Mouse (Mus musculus): ENCODE data around the gene Gm37240. TPM values are rescaled to one million over a fixed set of nuclear protein-coding genes. Genes with fewer than 3 reads are reported as not detected.

Gm37240 gene
- polyA plus RNA-seq, 1 experiment from 2014 or later, result 0.67 TPM

GRCm38 (mm10) chr3:85117702-85118101 lies 769.6 kb downstream of the Gm37240 start:
- 93% methylated on average over 5 of the region's 5 CpGs for WGBS
- Histone ChIP-seq H3K27ac (ENCODE audit: low read depth, low read length) (no peak overlapping the region), H3K4me2 (no peak overlapping the region), H3K27me3 (ENCODE audit: control insufficient read depth, insufficient read depth, low read length) (no peaks in the 10 kb centered on the region), H3K4me1 (ENCODE audit: control insufficient read depth, insufficient read depth, low read length) (no peaks in the 10 kb centered on the region), H3K9ac (ENCODE audit: low read length) (no peak overlapping the region), H3K36me3 (ENCODE audit: control insufficient read depth, insufficient read depth, low read length) (no peaks in the 10 kb centered on the region), H3K4me3 (ENCODE audit: low read depth, low read length) (no peak overlapping the region), H3K9me3 (ENCODE audit: control insufficient read depth, low read length) (no peaks in the 10 kb centered on the region)
- ATAC-seq (ENCODE audit: low FRiP score) (no peak), DNase-seq (ENCODE audit: low spot score, missing footprints) (no peak)

DNA sequence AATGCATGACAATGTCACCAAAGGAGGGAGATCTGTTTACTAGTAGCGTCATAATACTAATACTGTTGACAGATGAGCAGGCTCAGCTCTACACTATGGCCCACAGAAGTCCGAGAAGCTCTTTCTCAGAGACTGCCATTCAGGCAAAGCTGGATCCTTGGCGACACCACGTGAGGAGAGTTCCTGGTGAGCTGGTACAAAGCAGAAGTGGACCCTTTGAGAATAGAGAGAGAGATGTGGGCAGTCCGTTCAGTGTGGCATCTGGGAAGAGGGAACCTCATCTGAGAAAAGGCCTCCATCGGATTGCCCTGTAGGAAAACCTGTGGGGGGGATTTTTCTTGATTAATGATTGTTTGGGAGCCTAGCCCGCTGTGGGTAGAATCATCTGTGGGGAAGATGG lies 770.3 kb downstream of the Gm37240 start:
- no peak overlapping the region for H3K4me2 ChIP-seq
- no peak overlapping the region for H3K4me3 ChIP-seq (ENCODE audit: low read depth, low read length)
- no peaks in the 10 kb centered on the region for H3K4me1 ChIP-seq (ENCODE audit: control insufficient read depth, insufficient read depth, low read length)
- DNase-seq (ENCODE audit: low spot score, missing footprints), result no peak
- 78% methylated on average over 7 of the region's 7 CpGs for WGBS
- H3K27me3 ChIP-seq (ENCODE audit: control insufficient read depth, insufficient read depth, low read length), result no peaks in the 10 kb centered on the region
- no peaks in the 10 kb centered on the region for H3K36me3 ChIP-seq (ENCODE audit: control insufficient read depth, insufficient read depth, low read length)
- no peak for ATAC-seq (ENCODE audit: low FRiP score)
- H3K9me3 ChIP-seq (ENCODE audit: control insufficient read depth, low read length), result no peaks in the 10 kb centered on the region
- H3K27ac ChIP-seq (ENCODE audit: low read depth, low read length), result no peak overlapping the region
- H3K9ac ChIP-seq (ENCODE audit: low read length), result no peak overlapping the region

DNA sequence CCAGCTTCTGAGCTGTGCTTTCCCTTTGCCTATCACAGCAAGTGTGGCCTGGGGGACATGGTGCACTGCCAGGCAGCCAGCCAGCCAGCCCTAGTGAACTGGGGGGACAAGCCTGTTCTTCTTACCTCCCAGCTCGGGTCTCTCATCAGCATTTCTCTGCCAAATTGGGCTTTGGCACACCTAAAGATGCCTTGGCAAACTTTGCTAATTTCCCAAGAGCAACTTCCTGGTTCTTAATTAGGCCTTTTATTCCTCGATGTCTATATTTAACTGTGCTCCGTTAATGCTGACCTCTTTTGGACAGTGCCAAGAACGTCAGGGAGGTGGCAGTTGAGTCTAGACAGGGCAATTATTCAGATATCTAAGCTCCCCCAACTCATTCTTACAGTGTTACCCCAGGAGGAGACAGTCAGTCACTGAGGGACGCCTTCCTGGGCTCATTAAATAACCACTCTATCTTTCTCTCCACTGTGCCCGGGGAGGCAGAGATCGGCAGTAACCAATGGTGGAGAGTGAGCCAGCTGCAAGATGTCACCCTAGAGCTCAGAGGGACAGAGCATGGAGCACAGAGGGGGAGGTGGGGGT lies 771.3 kb downstream of the Gm37240 start:
- H3K9ac ChIP-seq (ENCODE audit: low read length), result no peak overlapping the region
- no peaks in the 10 kb centered on the region for H3K27me3 ChIP-seq (ENCODE audit: control insufficient read depth, insufficient read depth, low read length)
- no peak overlapping the region for H3K4me2 ChIP-seq
- H3K4me1 ChIP-seq (ENCODE audit: control insufficient read depth, insufficient read depth, low read length), result no peaks in the 10 kb centered on the region
- H3K36me3 ChIP-seq (ENCODE audit: control insufficient read depth, insufficient read depth, low read length), result no peaks in the 10 kb centered on the region
- DNase-seq (ENCODE audit: low spot score, missing footprints), result no peak
- WGBS, result 81% methylated on average over 7 of the region's 7 CpGs
- ATAC-seq (ENCODE audit: low FRiP score), result no peak
- H3K9me3 ChIP-seq (ENCODE audit: control insufficient read depth, low read length), result no peaks in the 10 kb centered on the region
- no peak overlapping the region for H3K4me3 ChIP-seq (ENCODE audit: low read depth, low read length)
- no peak overlapping the region for H3K27ac ChIP-seq (ENCODE audit: low read depth, low read length)

GRCm38 (mm10) chr3:85113565-85113964 lies 773.8 kb downstream of the Gm37240 start:
- Histone ChIP-seq H3K36me3 (ENCODE audit: control insufficient read depth, insufficient read depth, low read length) (no peaks in the 10 kb centered on the region), H3K4me2 (no peak overlapping the region), H3K4me3 (ENCODE audit: low read depth, low read length) (no peak overlapping the region), H3K9ac (ENCODE audit: low read length) (no peak overlapping the region), H3K9me3 (ENCODE audit: control insufficient read depth, low read length) (no peaks in the 10 kb centered on the region), H3K27ac (ENCODE audit: low read depth, low read length) (no peak overlapping the region), H3K27me3 (ENCODE audit: control insufficient read depth, insufficient read depth, low read length) (no peaks in the 10 kb centered on the region), H3K4me1 (ENCODE audit: control insufficient read depth, insufficient read depth, low read length) (no peaks in the 10 kb centered on the region)
- WGBS, result 83% methylated on average over 1 of the region's 1 CpGs
- no peak for ATAC-seq (ENCODE audit: low FRiP score)
- no peak for DNase-seq (ENCODE audit: low spot score, missing footprints)

DNA sequence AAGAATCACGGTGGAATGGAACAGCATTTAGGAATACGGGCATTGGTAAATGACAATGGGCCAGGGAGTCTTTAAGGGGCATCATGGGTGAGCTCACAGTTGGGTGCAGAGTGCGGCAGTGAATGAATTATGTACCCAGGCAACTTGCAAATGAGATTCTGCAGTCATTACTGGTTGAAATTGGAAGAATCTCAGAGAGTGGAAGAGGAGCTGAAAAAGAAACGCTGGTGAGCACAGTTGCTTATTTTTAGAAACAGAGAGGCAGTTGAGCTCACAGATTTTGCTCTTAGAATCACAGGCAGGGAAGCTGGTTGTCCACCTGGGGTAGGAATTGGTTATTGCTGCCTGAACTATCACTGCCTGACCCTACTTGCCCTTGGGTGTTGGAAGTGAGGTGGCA lies 776.6 kb downstream of the Gm37240 start:
- DNase-seq (ENCODE audit: low spot score, missing footprints) (no peak), ATAC-seq (ENCODE audit: low FRiP score) (no peak)
- Histone ChIP-seq H3K36me3 (ENCODE audit: control insufficient read depth, insufficient read depth, low read length) (no peaks in the 10 kb centered on the region), H3K9ac (ENCODE audit: low read length) (no peak overlapping the region), H3K4me3 (ENCODE audit: low read depth, low read length) (no peak overlapping the region), H3K4me1 (ENCODE audit: control insufficient read depth, insufficient read depth, low read length) (no peaks in the 10 kb centered on the region), H3K27me3 (ENCODE audit: control insufficient read depth, insufficient read depth, low read length) (no peaks in the 10 kb centered on the region), H3K9me3 (ENCODE audit: control insufficient read depth, low read length) (no peaks in the 10 kb centered on the region), H3K4me2 (no peak overlapping the region), H3K27ac (ENCODE audit: low read depth, low read length) (no peak overlapping the region)
- 46% methylated on average over 4 of the region's 4 CpGs for WGBS

- Histone ChIP-seq H3K4me1 (ENCODE audit: control insufficient read depth, insufficient read depth, low read length) (no peaks in the 10 kb centered on the region), H3K27ac (ENCODE audit: low read depth, low read length) (no peak overlapping the region), H3K4me3 (ENCODE audit: low read depth, low read length) (no peak overlapping the region), H3K9ac (ENCODE audit: low read length) (no peak overlapping the region), H3K4me2 (no peak overlapping the region), H3K36me3 (ENCODE audit: control insufficient read depth, insufficient read depth, low read length) (no peaks in the 10 kb centered on the region), H3K9me3 (ENCODE audit: control insufficient read depth, low read length) (no peaks in the 10 kb centered on the region), H3K27me3 (ENCODE audit: control insufficient read depth, insufficient read depth, low read length) (no peaks in the 10 kb centered on the region)
- DNase-seq (ENCODE audit: low spot score, missing footprints), result no peak
- no peak for ATAC-seq (ENCODE audit: low FRiP score)
- WGBS, result 62% methylated on average over 2 of the region's 2 CpGs
Measured at GRCm38 (mm10) chr3:85109221-85109620, 778.1 kb downstream of the Gm37240 start.

- no peak for ATAC-seq (ENCODE audit: low FRiP score)
- WGBS, result 84% methylated on average over 3 of the region's 3 CpGs
- H3K9ac ChIP-seq (ENCODE audit: low read length), result no peak overlapping the region
Measured at GRCm38 (mm10) chr3:85108396-85108795, 778.9 kb downstream of the Gm37240 start.

DNA sequence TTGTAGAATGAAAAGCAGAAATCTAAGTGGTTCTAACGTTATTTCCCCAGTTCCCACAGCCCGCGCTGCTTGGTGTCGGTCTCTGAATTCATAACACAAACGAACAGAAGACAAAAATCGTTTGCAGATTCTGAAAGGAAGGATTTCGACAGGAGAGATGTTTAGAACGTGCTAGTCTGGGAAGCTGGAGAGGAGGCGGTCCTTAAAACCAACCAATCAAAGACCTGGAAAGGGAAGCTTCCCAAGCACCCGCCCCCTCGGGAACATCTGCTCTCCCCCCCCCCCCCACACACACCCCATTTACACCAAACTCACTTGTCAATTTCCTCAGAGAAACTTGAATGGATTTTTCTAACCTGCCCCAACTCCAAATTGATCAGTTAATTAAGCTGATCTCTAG lies 780.4 kb downstream of the Gm37240 start:
- H3K9ac ChIP-seq (ENCODE audit: low read length), result no peak overlapping the region
- no peaks in the 10 kb centered on the region for H3K9me3 ChIP-seq (ENCODE audit: control insufficient read depth, low read length)
- ATAC-seq (ENCODE audit: low FRiP score), result no peak
- 66% methylated on average over 11 of the region's 11 CpGs for WGBS
- H3K27ac ChIP-seq (ENCODE audit: low read depth, low read length), result no peak overlapping the region
- H3K36me3 ChIP-seq (ENCODE audit: control insufficient read depth, insufficient read depth, low read length), result no peaks in the 10 kb centered on the region
- no peaks in the 10 kb centered on the region for H3K27me3 ChIP-seq (ENCODE audit: control insufficient read depth, insufficient read depth, low read length)
- H3K4me1 ChIP-seq (ENCODE audit: control insufficient read depth, insufficient read depth, low read length), result no peaks in the 10 kb centered on the region
- DNase-seq (ENCODE audit: low spot score, missing footprints), result no peak
- H3K4me3 ChIP-seq (ENCODE audit: low read depth, low read length), result no peak overlapping the region
- H3K4me2 ChIP-seq, result no peak overlapping the region

More at GRCm38 (mm10) chr3:85108396-85108795, 778.9 kb downstream of the Gm37240 start:
- Histone ChIP-seq H3K4me2 (no peak overlapping the region), H3K4me3 (ENCODE audit: low read depth, low read length) (no peak overlapping the region), H3K4me1 (ENCODE audit: control insufficient read depth, insufficient read depth, low read length) (no peaks in the 10 kb centered on the region), H3K27ac (ENCODE audit: low read depth, low read length) (no peak overlapping the region), H3K27me3 (ENCODE audit: control insufficient read depth, insufficient read depth, low read length) (no peaks in the 10 kb centered on the region), H3K9me3 (ENCODE audit: control insufficient read depth, low read length) (no peaks in the 10 kb centered on the region), H3K36me3 (ENCODE audit: control insufficient read depth, insufficient read depth, low read length) (no peaks in the 10 kb centered on the region)
- DNase-seq (ENCODE audit: low spot score, missing footprints), result no peak

GRCm38 (mm10) chr3:85104301-85104700 lies 783.0 kb downstream of the Gm37240 start:
- H3K36me3 ChIP-seq (ENCODE audit: control insufficient read depth, insufficient read depth, low read length), result no peaks in the 10 kb centered on the region
- H3K27me3 ChIP-seq (ENCODE audit: control insufficient read depth, insufficient read depth, low read length), result no peaks in the 10 kb centered on the region
- DNase-seq (ENCODE audit: low spot score, missing footprints) (no peak), ATAC-seq (ENCODE audit: low FRiP score) (no peak)
- WGBS, result 71% methylated on average over 5 of the region's 5 CpGs
- no peak overlapping the region for H3K4me3 ChIP-seq (ENCODE audit: low read depth, low read length)
- H3K27ac ChIP-seq (ENCODE audit: low read depth, low read length), result no peak overlapping the region
- no peaks in the 10 kb centered on the region for H3K4me1 ChIP-seq (ENCODE audit: control insufficient read depth, insufficient read depth, low read length)
- no peak overlapping the region for H3K9ac ChIP-seq (ENCODE audit: low read length)
- no peak overlapping the region for H3K4me2 ChIP-seq
- H3K9me3 ChIP-seq (ENCODE audit: control insufficient read depth, low read length), result no peaks in the 10 kb centered on the region

Measured in midbrain, embryonic 11.5 days (tissue).